Mouse (Mus musculus) limb, embryonic 12.5 days (tissue): ENCODE results near the gene Pls3. TPM values are rescaled to one million over a fixed set of nuclear protein-coding genes. Genes with fewer than 3 reads are reported as not detected.

Experiments
- ATAC-seq: fragments of 200-750 bp; cut with Nextera tagmentation; 2 replicates; pipeline ENCODE4 v1.8.0; 2017; ENCODE audit warnings: low read depth, moderate TSS enrichment; ENCODE audit not compliant: insufficient number of reproducible peaks, insufficient read depth, low FRiP score, low TSS enrichment
- H3K27ac ChIP-seq: fragments of 300-500 bp; sonication (generic); 2 replicates; pipeline ENCODE4 v1.5.1; 2016; ENCODE audit warnings: mild to moderate bottlenecking, moderate library complexity
- H3K27me3 ChIP-seq: fragments of 300-500 bp; sonication (generic); 2 replicates; pipeline ENCODE4 v1.6.1; 2016; ENCODE audit warnings: mild to moderate bottlenecking, moderate library complexity
- H3K36me3 ChIP-seq: fragments of 300-500 bp; sonication (generic); 2 replicates; pipeline ENCODE4 v1.6.1; 2016; ENCODE audit warnings: mild to moderate bottlenecking, moderate library complexity
- H3K4me1 ChIP-seq: fragments of 300-500 bp; sonication (generic); replicated peaks from 2 replicates; pipeline ENCODE4 v1.6.1; 2016
- H3K4me2 ChIP-seq: fragments of 300-500 bp; sonication (generic); 2 replicates; pipeline ENCODE4 v1.6.1; 2016; ENCODE audit warnings: mild to moderate bottlenecking, moderate library complexity
- H3K4me3 ChIP-seq: fragments of 300-500 bp; sonication (generic); replicated peaks from 2 replicates; pipeline ENCODE4 v1.5.1; 2016; ENCODE audit warnings: mild to moderate bottlenecking
- H3K9ac ChIP-seq: fragments of 300-500 bp; sonication (generic); replicated peaks from 2 replicates; pipeline ENCODE4 v1.6.1; 2016; ENCODE audit warnings: mild to moderate bottlenecking, moderate library complexity
- H3K9me3 ChIP-seq: fragments of 300-500 bp; sonication (generic); 2 replicates; pipeline ENCODE4 v1.6.1; 2016; ENCODE audit warnings: mild to moderate bottlenecking, moderate library complexity
- WGBS: fragments of 180-500 bp; shearing (Covaris S2); methylation state at CpG from one replicate; pipeline ENCODE4 v1.1.7; 2016; 5-methylcytosine and 5-hydroxymethylcytosine counted together
- polyA plus RNA-seq: library from polyadenylated mRNA; unstranded; fragments of >200 nt; fragmentation: Nextera tagmentation; extraction: Ambion mirVana; gene quantifications from 2 replicates; pipeline ENCODE4 v1.2.1, GENCODE M21; 2016

Pls3 gene
- polyA plus RNA-seq, 1 experiment from 2014 or later: 110 TPM

GRCm38 (mm10) chrX:75840263-75840662, 34.7 kb downstream of the Pls3 start:
- Histone ChIP-seq H3K9me3 (no peaks in the 10 kb centered on the region), H3K4me2 (no peak overlapping the region), H3K36me3 (no peaks in the 10 kb centered on the region), H3K27me3 (0 out of 2 replicates have a peak, but pooled peaks cover 5% of the 10 kb centered on the region), H3K9ac (no peak overlapping the region), H3K4me3 (no peak overlapping the region), H3K27ac (no peak overlapping the region), H3K4me1 (no peaks in the 10 kb centered on the region)
- WGBS: 89% methylated on average over 4 of the region's 4 CpGs
- no peak for ATAC-seq

GRCm38 (mm10) chrX:75834836-75835235, 40.1 kb downstream of the Pls3 start:
- no peak overlapping the region for H3K9ac ChIP-seq
- H3K4me3 ChIP-seq: no peak overlapping the region
- ATAC-seq: no peak
- H3K9me3 ChIP-seq: no peaks in the 10 kb centered on the region
- H3K4me2 ChIP-seq: no peak overlapping the region
- WGBS: 91% methylated on average over 2 of the region's 2 CpGs
- H3K36me3 ChIP-seq: no peaks in the 10 kb centered on the region
- H3K27me3 ChIP-seq: no peaks in the 10 kb centered on the region
- no peaks in the 10 kb centered on the region for H3K4me1 ChIP-seq
- H3K27ac ChIP-seq: no peak overlapping the region

GRCm38 (mm10) chrX:75834286-75834685, 40.7 kb downstream of the Pls3 start:
- 83% methylated on average over 2 of the region's 2 CpGs for WGBS
- H3K27ac ChIP-seq: no peak overlapping the region

DNA sequence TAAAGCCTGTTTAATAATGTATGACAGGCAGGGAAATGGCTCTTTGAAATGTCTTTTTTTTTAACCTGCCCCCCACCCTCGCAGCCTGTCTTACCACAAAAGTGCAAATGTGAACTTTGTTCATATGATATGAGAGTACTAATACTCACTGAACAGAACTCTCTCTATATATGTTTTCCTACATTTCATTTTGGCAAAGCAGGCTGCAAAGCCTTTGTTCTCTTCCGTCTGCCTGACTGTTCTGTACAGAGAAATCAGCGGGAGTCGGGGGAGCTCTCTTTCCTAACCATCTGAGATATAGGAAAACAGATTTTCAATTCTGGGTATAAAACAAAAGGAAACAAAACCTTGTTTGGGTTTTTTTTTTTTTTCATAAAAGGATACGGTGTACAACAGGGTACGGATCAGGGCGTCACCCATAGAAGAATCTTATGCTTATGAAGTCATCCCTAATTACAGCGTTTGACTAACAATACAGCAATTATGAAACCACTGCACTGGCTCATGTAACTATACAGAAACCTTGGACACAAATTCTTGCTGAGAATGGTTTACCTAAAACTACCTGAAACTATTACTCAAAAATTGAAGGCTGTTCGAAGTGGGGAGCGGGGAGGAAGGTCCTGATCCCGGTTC, 41.9 kb downstream of the Pls3 start:
- H3K27ac ChIP-seq: no peak overlapping the region
- no peaks in the 10 kb centered on the region for H3K9me3 ChIP-seq
- ATAC-seq: no peak
- H3K36me3 ChIP-seq: no peaks in the 10 kb centered on the region
- 88% methylated on average over 11 of the region's 11 CpGs for WGBS
- no peaks in the 10 kb centered on the region for H3K4me1 ChIP-seq
- no peak overlapping the region for H3K4me2 ChIP-seq
- no peak overlapping the region for H3K9ac ChIP-seq
- no peak overlapping the region for H3K4me3 ChIP-seq
- no peaks in the 10 kb centered on the region for H3K27me3 ChIP-seq

More at GRCm38 (mm10) chrX:75834286-75834685, 40.7 kb downstream of the Pls3 start:
- Histone ChIP-seq H3K4me3 (no peak overlapping the region), H3K36me3 (no peaks in the 10 kb centered on the region), H3K4me1 (no peaks in the 10 kb centered on the region), H3K9ac (no peak overlapping the region), H3K9me3 (no peaks in the 10 kb centered on the region), H3K27me3 (no peaks in the 10 kb centered on the region), H3K4me2 (no peak overlapping the region)
- no peak for ATAC-seq

DNA sequence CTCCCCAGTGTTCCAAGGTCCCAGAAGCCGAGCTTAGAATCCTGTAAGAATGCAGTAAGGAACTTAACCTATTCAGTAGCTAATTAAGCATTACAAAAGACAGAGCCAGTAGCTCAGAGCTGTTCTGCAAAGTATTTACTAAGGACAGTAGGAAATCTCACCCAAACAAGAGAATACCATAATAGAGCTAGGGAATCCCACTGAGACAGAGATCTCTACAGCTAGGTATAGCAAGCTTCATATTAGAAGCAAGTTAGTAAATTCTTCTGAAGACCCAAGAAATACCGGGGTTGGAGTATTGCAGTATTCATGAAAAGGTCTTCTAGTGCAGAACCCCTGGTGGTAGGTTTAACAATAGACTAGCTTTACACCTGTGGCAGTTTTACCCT, 45.1 kb downstream of the Pls3 start:
- Histone ChIP-seq H3K4me2 (no peak overlapping the region), H3K9me3 (no peaks in the 10 kb centered on the region), H3K27ac (no peak overlapping the region), H3K36me3 (no peaks in the 10 kb centered on the region), H3K4me1 (no peaks in the 10 kb centered on the region), H3K27me3 (no peaks in the 10 kb centered on the region), H3K9ac (no peak overlapping the region), H3K4me3 (no peak overlapping the region)
- WGBS: 53% methylated on average over 2 of the region's 2 CpGs
- ATAC-seq: no peak

- no peak overlapping the region for H3K9ac ChIP-seq
- ATAC-seq: no peak
- H3K27ac ChIP-seq: no peak overlapping the region
- no peaks in the 10 kb centered on the region for H3K27me3 ChIP-seq
- H3K36me3 ChIP-seq: no peaks in the 10 kb centered on the region
- no peaks in the 10 kb centered on the region for H3K9me3 ChIP-seq
- H3K4me1 ChIP-seq: no peaks in the 10 kb centered on the region
- no peak overlapping the region for H3K4me2 ChIP-seq
- H3K4me3 ChIP-seq: no peak overlapping the region
- WGBS: 69% methylated on average over 7 of the region's 7 CpGs
These were observed 45.6 kb downstream of the Pls3 start for GRCm38 (mm10) chrX:75829240-75829866.

DNA sequence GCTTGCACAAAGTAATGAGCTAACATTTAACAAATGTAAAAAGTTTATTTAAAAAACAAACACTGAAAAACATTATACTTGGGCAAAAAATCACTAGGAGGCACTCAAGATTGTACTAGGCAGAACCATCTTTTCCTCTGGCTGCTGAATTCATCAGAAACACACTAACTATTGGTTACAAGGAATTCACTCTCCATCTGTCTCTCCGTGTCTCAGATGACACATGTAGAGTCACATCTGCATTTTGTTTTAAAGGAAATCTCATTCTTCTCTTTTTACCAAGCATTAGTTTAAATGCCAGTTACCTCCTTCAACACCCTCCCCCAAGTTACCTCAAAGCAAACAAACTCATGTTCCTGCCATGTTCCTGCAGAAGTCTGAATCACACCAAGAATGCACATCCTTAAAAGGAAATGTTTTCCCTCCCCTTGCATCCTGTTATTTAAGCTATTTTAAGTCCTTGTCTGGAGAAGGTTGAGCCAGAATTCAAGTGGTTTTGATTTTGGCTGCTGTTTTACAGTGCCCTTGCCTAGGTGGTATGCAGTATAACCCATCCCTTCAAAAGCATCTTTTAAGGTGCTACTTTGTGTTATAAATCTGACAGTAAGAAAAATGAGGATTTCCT, 56.2 kb downstream of the Pls3 start:
- Histone ChIP-seq H3K27ac (0 out of 2 replicates have a peak overlapping the region, but pooled peaks have one; percentile 29), H3K9me3 (no peaks in the 10 kb centered on the region), H3K4me1 (no peaks in the 10 kb centered on the region), H3K4me2 (no peak overlapping the region), H3K4me3 (no peak overlapping the region), H3K27me3 (no peaks in the 10 kb centered on the region), H3K36me3 (no peaks in the 10 kb centered on the region; the same call in 1 of the 2 replicates), H3K9ac (no peak overlapping the region)
- no peak for ATAC-seq
- WGBS: 42% methylated on average over 1 of the region's 1 CpGs

DNA sequence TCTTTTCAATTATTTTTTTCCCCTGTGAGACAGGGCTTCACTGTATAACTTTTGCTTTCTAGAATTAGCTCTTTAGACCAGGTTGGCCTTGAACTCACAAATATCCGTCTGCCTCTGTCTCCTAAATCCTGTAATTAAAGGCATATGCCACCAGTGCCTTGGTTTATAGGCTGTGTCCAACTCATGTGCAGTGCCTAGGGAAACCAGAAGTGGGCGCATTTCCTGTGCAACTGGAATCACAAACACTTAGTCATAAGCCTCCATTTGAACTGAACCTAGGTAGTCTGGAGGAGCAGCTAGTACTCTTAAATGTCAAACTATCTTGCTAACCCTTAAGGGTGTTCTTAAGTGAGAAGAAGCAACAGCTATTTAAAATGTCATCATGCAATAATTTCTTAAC, 60.0 kb downstream of the Pls3 start:
- Histone ChIP-seq H3K4me1 (no peaks in the 10 kb centered on the region), H3K4me3 (no peak overlapping the region), H3K4me2 (no peak overlapping the region), H3K27ac (no peak overlapping the region), H3K9me3 (no peaks in the 10 kb centered on the region), H3K27me3 (no peaks in the 10 kb centered on the region), H3K36me3 (no peaks in the 10 kb centered on the region; the same call in 1 of the 2 replicates), H3K9ac (no peak overlapping the region)
- ATAC-seq: no peak
- 70% methylated on average over 2 of the region's 2 CpGs for WGBS

DNA sequence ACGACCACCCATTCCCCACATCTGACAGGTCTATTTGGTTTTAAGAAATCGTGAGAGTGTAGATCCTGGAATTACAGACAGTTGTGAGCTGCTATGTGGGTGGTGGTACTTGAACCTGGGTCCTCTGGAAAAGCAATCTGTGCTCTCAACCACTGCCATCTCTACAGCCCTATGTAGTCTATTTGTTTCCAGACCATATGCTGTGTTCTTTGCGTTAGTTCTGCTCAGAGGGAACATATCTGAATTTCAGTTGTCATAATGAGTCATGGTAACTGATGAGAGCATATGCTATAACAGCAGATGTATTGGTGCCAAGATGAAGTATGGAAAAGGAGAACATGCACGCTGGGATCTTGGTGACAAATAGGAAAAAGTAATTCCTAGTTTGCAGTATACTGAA, 60.9 kb downstream of the Pls3 start:
- Histone ChIP-seq H3K4me2 (no peak overlapping the region), H3K4me3 (no peak overlapping the region), H3K4me1 (no peaks in the 10 kb centered on the region), H3K27ac (no peak overlapping the region), H3K9ac (no peak overlapping the region), H3K27me3 (no peaks in the 10 kb centered on the region), H3K36me3 (no peaks in the 10 kb centered on the region; the same call in 1 of the 2 replicates), H3K9me3 (no peaks in the 10 kb centered on the region)
- no peak for ATAC-seq
- WGBS: 80% methylated on average over 4 of the region's 4 CpGs

DNA sequence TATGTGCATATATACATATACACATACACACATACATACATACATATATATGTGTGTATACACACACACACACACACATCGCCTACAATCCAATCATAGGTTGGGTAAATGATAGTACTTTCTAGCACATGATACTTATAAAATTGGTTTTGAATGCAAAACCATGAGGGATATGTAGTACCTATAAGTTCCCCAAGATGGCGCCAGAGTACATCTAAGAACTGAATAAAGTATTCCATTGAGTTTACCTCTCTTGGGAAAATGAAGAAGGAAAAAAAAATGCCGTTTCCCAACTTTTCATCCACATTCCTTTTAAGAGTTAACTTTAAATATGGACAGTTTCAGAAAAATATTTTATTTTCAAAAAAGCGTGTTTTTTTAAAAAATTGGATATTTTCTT, 78.4 kb downstream of the Pls3 start:
- H3K36me3 ChIP-seq: peaks cover 17% of the 10 kb centered on the region
- ATAC-seq: no peak
- WGBS: 33% methylated on average over 4 of the region's 4 CpGs
- H3K9me3 ChIP-seq: 0 out of 2 replicates have a peak, but pooled peaks cover 4% of the 10 kb centered on the region
- no peak overlapping the region for H3K4me3 ChIP-seq
- H3K4me2 ChIP-seq: no peak overlapping the region
- H3K27ac ChIP-seq: no peak overlapping the region
- H3K27me3 ChIP-seq: no peaks in the 10 kb centered on the region
- no peaks in the 10 kb centered on the region for H3K4me1 ChIP-seq
- H3K9ac ChIP-seq: no peak overlapping the region

DNA sequence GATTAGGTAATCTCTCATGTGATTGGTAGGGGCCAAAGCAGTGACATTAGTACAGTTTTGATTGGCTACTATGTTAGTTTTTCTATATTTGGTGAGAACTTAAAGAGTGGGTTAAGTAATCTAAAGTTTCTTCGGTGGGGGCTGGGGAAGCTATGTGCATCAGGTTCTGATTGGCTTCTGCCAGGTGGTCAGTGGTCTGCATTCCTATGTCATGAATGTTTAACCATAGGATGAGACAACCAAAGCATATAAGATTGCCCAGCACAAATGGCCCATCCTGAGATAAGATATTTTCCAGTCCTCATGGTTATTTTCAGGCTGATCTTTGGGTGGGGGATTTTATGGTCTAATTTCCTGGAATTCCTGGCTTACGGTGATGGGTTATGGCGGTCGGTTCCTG, 95.2 kb downstream of the Pls3 start:
- no peak for ATAC-seq
- Histone ChIP-seq H3K4me1 (no peaks in the 10 kb centered on the region), H3K4me3 (no peak overlapping the region), H3K36me3 (no peaks in the 10 kb centered on the region), H3K9ac (no peak overlapping the region), H3K27ac (no peak overlapping the region), H3K27me3 (no peaks in the 10 kb centered on the region), H3K9me3 (no peaks in the 10 kb centered on the region), H3K4me2 (no peak overlapping the region)
- WGBS: 75% methylated on average over 4 of the region's 4 CpGs
